Mouse (Mus musculus): ENCODE measurements at regions not wholly inside any gene's neighbourhood (a gene's known extent, or its start where the extent isn't known, plus 50 kb on each side); places are given as distances from the start of the nearest gene placed in this dataset.

DNA sequence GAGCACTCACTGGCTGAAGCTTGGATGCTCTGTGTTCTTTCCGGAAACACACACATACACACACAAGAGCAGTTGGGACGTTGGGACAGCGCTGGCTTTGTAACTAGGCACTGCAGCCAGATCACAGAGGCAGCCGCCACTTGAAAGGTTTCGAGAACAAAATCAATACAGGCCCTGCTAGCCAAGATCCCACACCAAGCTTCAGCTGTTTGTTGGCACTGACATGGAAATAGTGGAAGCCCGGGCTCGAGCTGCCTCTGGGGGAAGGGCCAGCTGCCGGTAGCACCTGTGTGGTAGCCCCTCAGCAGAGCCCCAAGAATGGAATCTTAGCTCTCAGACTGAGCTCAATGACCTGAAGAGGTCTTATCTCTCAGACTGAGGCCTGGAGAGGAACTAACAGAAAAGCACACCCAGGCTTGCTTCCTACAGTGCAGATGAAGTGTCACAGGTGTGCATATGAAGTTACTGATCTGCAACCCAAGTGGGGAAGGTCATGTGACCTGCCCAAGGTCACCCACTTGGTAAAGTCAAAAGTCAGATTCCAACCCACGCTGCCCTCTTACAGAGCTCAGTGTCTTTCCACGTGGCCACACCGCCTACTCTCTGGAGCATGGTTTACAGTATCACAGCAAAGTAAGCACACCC, 63.8 kb upstream of the Slc1a4 start:
- TF ChIP-seq POLR2AphosphoS2 (IDR thresholded peaks at IDR 0.05; ENCODE audit: low read length) (no peak), MXI1 (IDR thresholded peaks at IDR 0.05; ENCODE audit: low read depth, low read length) (no peak), CTCF (IDR thresholded peaks at IDR 0.05 in 2 of 3, conservative IDR thresholded peaks at IDR 0.05 in 1 of 3; ENCODE audit: control insufficient read depth in 1 of 3, insufficient read depth in 1 of 3, low read depth in 2 of 3, low read length in 3 of 3, poor library complexity in 1 of 3, severe bottlenecking in 1 of 3) (no peak), POLR2A (IDR thresholded peaks at IDR 0.05; ENCODE audit: control insufficient read depth in 1 of 2, insufficient read depth in 1 of 2, low read depth in 1 of 2, low read length in 2 of 2, poor library complexity in 1 of 2) (no peak), MAX (IDR thresholded peaks at IDR 0.05; ENCODE audit: low read length) (no peak)

All from MEL (cell line).